Mouse (Mus musculus): ENCODE data around the gene Fbxo42.

The Fbxo42 gene

GRCm38 (mm10) chr4:141175783-141176182 is 28.1 kb downstream of the Fbxo42 start:
- no peak for DNase-seq (ENCODE audit: low spot score)

GRCm38 (mm10) chr4:141176328-141176838 is 28.7 kb downstream of the Fbxo42 start:
- DNase-seq (ENCODE audit: low spot score): no peak

- no peak for DNase-seq (ENCODE audit: low spot score)
Measured at GRCm38 (mm10) chr4:141178500-141178899, 30.8 kb downstream of the Fbxo42 start.

- DNase-seq (ENCODE audit: low spot score): no peak
Measured at GRCm38 (mm10) chr4:141180831-141181230, 33.1 kb downstream of the Fbxo42 start.

GRCm38 (mm10) chr4:141181981-141182380 is 34.3 kb downstream of the Fbxo42 start:
- DNase-seq (ENCODE audit: low spot score): no peak

- no peak for DNase-seq (ENCODE audit: low spot score)
Measured at GRCm38 (mm10) chr4:141183932-141184331, 36.2 kb downstream of the Fbxo42 start.

- no peak for DNase-seq (ENCODE audit: low spot score)
Measured at GRCm38 (mm10) chr4:141184426-141184825, 36.7 kb downstream of the Fbxo42 start.

- no peak for DNase-seq (ENCODE audit: low spot score)
Measured at GRCm38 (mm10) chr4:141186923-141187836, 39.5 kb downstream of the Fbxo42 start.

- no peak for DNase-seq (ENCODE audit: low spot score)
Measured at GRCm38 (mm10) chr4:141191294-141191693, 43.6 kb downstream of the Fbxo42 start.

GRCm38 (mm10) chr4:141194553-141194952 is 46.8 kb downstream of the Fbxo42 start:
- no peak for DNase-seq (ENCODE audit: low spot score)

GRCm38 (mm10) chr4:141196981-141197685 is 49.4 kb downstream of the Fbxo42 start:
- DNase-seq (ENCODE audit: low spot score): no peak

- no peak for DNase-seq (ENCODE audit: low spot score)
Measured at GRCm38 (mm10) chr4:141197686-141198035, 49.9 kb downstream of the Fbxo42 start.

GRCm38 (mm10) chr4:141200906-141201305 is 53.2 kb downstream of the Fbxo42 start:
- DNase-seq (ENCODE audit: low spot score): no peak

GRCm38 (mm10) chr4:141202192-141202591 is 54.5 kb downstream of the Fbxo42 start:
- DNase-seq (ENCODE audit: low spot score): no peak

- peak; percentile 25 for DNase-seq (ENCODE audit: low spot score)
Measured at GRCm38 (mm10) chr4:141204580-141205061, 56.9 kb downstream of the Fbxo42 start.

GRCm38 (mm10) chr4:141207081-141207480 is 59.4 kb downstream of the Fbxo42 start:
- DNase-seq (ENCODE audit: low spot score): no peak

- no peak for DNase-seq (ENCODE audit: low spot score)
Measured at GRCm38 (mm10) chr4:141210524-141211219, 63.0 kb downstream of the Fbxo42 start.

GRCm38 (mm10) chr4:141211646-141212045 is 63.9 kb downstream of the Fbxo42 start:
- DNase-seq (ENCODE audit: low spot score): no peak

GRCm38 (mm10) chr4:141212892-141213291 is 65.2 kb downstream of the Fbxo42 start:
- no peak for DNase-seq (ENCODE audit: low spot score)

- no peak for DNase-seq (ENCODE audit: low spot score)
Measured at GRCm38 (mm10) chr4:141213342-141213741, 65.6 kb downstream of the Fbxo42 start.

- DNase-seq (ENCODE audit: low spot score): peak; percentile 87
Measured at GRCm38 (mm10) chr4:141213770-141214336, 66.1 kb downstream of the Fbxo42 start, which contains the start of gene Rsg1. Gene Rsg1 (plus strand): TSS chr4:141213956.

Data from c-Kit-positive CD71-positive TER-119-positive erythroid progenitor cells, embryonic 14.5 days (primary cell).